Mouse (Mus musculus): ENCODE results near the gene Sys1. TPM values are rescaled to one million over a fixed set of nuclear protein-coding genes. Genes with fewer than 3 reads are reported as not detected.

Gene Sys1
- polyA plus RNA-seq, 1 experiment from 2014 or later = 54.4 TPM

DNA sequence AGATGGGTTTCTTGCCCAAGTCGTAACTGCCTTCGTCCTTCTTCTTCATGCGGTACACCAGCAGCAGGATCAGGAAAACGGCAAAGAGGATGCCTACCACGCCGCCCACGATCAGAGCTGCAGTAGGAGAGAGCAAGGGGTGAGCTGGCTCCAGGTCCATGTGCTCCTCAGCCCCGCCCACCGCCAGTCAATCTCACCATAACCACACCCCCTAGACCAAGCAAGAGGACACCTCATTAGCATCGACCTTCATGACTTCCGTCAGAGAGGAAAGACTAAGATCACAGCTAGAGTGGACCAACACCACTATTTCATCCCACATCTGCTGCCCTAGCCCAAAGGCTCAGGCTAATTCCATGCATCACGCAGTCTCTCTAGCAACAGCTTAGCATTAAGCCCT, 30.6 kb upstream of the Sys1 start:
- H3K27me3 ChIP-seq (ENCODE audit: low read depth, poor library complexity, severe bottlenecking) = peaks cover 35% of the 10 kb centered on the region
- H3K9me3 ChIP-seq (replicated peaks) = no peaks in the 10 kb centered on the region
- H3K27ac ChIP-seq = no peak overlapping the region
- WGBS = 13% methylated on average over 12 of the region's 12 CpGs
- H3K4me1 ChIP-seq = peaks cover 18% of the 10 kb centered on the region
- peaks cover 28% of the 10 kb centered on the region for H3K36me3 ChIP-seq
- peak overlapping the region; percentile 24 for H3K4me3 ChIP-seq
- DNase-seq (ENCODE audit: low spot score) = no peak

DNA sequence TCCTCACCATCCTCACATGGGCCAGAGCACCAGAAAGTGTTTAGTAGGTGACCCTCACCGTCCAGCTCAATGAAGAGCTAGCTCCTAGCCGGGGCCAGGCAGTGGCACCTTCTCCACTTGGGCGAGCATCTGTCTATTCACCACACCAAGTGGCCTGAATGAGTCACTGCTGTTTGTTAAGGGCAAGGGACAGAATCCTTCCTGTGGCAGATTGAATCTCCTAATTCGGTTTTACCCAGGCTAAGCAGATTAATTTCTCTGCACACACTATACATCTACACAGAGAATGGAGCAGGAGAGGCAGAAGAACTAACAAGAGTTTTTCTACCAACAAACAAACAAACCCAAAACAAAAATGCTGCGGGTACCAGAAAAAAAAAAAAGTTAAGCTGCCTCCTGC, 29.8 kb upstream of the Sys1 start:
- WGBS = 86% methylated on average over 5 of the region's 5 CpGs
- Histone ChIP-seq H3K27me3 (ENCODE audit: low read depth, poor library complexity, severe bottlenecking) (peaks cover 43% of the 10 kb centered on the region), H3K4me1 (peaks cover 26% of the 10 kb centered on the region), H3K4me3 (no peak overlapping the region), H3K36me3 (peaks cover 28% of the 10 kb centered on the region), H3K9me3 (replicated peaks) (no peaks in the 10 kb centered on the region), H3K27ac (no peak overlapping the region)
- no peak for DNase-seq (ENCODE audit: low spot score)

GRCm38 (mm10) chr2:164428451-164428850, 28.3 kb upstream of the Sys1 start:
- 35% methylated on average over 5 of the region's 5 CpGs for WGBS
- H3K4me3 ChIP-seq = no peak overlapping the region
- H3K9me3 ChIP-seq (replicated peaks) = no peaks in the 10 kb centered on the region
- H3K27me3 ChIP-seq (ENCODE audit: low read depth, poor library complexity, severe bottlenecking) = peaks cover 45% of the 10 kb centered on the region
- H3K36me3 ChIP-seq = peaks cover 26% of the 10 kb centered on the region
- H3K4me1 ChIP-seq = peaks cover 41% of the 10 kb centered on the region
- DNase-seq (ENCODE audit: low spot score) = no peak
- H3K27ac ChIP-seq = no peak overlapping the region

DNA sequence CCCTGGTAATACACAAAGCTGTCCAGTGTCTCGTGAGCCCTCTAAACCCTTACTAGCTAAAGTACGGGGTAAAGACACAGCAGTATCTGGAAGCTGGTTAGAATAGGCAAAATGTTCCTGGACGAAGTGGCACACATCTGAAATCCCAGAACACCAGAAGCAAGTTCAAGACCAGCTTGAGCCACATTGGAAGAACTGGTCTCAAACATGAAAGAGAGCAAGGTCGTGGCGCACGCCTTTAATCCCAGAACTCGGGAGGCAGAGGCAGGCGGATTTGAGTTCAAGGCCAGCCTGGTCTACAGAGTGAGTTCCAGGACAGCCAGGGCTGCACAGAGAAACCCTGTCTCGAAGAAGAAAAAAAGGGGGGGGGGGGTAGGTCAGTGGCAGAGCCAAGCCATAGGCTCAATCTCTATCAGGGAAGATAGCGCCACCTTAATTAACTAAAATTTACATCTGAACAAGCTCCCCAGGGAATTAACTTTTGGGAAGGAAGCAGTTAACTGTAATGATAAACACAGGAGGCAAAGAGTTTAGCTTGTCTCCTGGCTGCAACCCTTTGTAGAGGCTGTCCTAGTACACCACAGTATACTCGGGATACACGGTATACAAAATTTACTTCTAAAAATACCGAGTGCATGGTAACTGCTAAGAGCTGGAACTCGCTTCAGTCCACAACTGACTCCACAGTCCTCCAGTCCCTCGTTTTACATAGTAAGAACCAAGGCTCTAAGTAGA, 26.7 kb upstream of the Sys1 start:
- Histone ChIP-seq H3K4me3 (no peak overlapping the region), H3K9me3 (replicated peaks) (no peaks in the 10 kb centered on the region), H3K36me3 (peaks cover 16% of the 10 kb centered on the region), H3K4me1 (peaks cover 50% of the 10 kb centered on the region), H3K27ac (0 out of 2 replicates have a peak overlapping the region, but pooled peaks have one; percentile 26), H3K27me3 (ENCODE audit: low read depth, poor library complexity, severe bottlenecking) (peaks cover 57% of the 10 kb centered on the region)
- WGBS = 36% methylated on average over 15 of the region's 15 CpGs
- no peak for DNase-seq (ENCODE audit: low spot score)

GRCm38 (mm10) chr2:164430697-164431096, 26.1 kb upstream of the Sys1 start:
- Histone ChIP-seq H3K9me3 (replicated peaks) (no peaks in the 10 kb centered on the region), H3K36me3 (peaks cover 16% of the 10 kb centered on the region), H3K4me1 (peaks cover 55% of the 10 kb centered on the region), H3K4me3 (0 out of 2 replicates have a peak overlapping the region, but pooled peaks have one; percentile 12), H3K27me3 (ENCODE audit: low read depth, poor library complexity, severe bottlenecking) (peaks cover 57% of the 10 kb centered on the region), H3K27ac (peak overlapping the region; percentile 26; the same call in 1 of the 2 replicates)
- 10% methylated on average over 7 of the region's 7 CpGs for WGBS
- no peak for DNase-seq (ENCODE audit: low spot score)

GRCm38 (mm10) chr2:164431676-164432465, 24.9 kb upstream of the Sys1 start:
- no peak for DNase-seq (ENCODE audit: low spot score)
- no peak overlapping the region for H3K4me3 ChIP-seq
- 70% methylated on average over 9 of the region's 9 CpGs for WGBS
- peaks cover 16% of the 10 kb centered on the region for H3K36me3 ChIP-seq
- no peaks in the 10 kb centered on the region for H3K9me3 ChIP-seq (replicated peaks)
- H3K4me1 ChIP-seq = peaks cover 61% of the 10 kb centered on the region
- peaks cover 60% of the 10 kb centered on the region for H3K27me3 ChIP-seq (ENCODE audit: low read depth, poor library complexity, severe bottlenecking)
- H3K27ac ChIP-seq = peak overlapping the region; percentile 56; the same call in 1 of the 2 replicates

GRCm38 (mm10) chr2:164432541-164433191, 24.1 kb upstream of the Sys1 start:
- 36% methylated on average over 22 of the region's 22 CpGs for WGBS
- H3K27me3 ChIP-seq (ENCODE audit: low read depth, poor library complexity, severe bottlenecking) = peaks cover 60% of the 10 kb centered on the region
- H3K9me3 ChIP-seq (replicated peaks) = no peaks in the 10 kb centered on the region
- peak overlapping the region; percentile 56; the same call in 1 of the 2 replicates for H3K27ac ChIP-seq
- no peak for DNase-seq (ENCODE audit: low spot score)
- peaks cover 13% of the 10 kb centered on the region for H3K36me3 ChIP-seq
- H3K4me1 ChIP-seq = peaks cover 69% of the 10 kb centered on the region
- H3K4me3 ChIP-seq = no peak overlapping the region

DNA sequence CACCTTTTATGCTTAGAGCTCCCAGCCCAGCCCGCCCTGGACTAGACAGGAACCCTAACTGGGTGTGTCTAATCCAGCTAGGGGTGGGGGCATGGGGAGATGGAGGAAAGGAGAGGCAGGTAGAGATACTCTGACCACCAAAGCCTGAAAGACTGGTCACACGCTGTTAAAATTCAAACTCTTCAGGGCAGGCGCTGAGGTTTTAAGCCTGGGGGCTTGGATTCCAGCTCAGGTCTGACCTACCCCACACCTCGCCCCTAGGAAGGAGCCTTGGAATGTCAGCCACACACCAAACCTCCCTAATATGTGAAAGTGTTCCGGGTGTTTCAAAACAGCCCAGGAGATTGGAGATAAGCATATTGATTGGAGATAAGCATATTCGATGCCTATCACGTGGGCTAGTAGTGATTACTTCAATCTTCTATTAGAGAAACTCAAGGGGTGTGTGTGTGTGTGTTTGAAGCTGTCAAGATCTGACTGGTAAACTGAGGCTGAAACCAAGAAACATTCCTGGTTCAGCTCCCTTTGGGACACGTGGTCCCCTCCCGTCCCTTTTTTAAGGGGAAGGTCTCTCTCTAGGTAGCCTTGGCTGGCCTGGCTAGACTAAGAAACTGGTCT, 23.4 kb upstream of the Sys1 start:
- 0 out of 2 replicates have a peak overlapping the region, but pooled peaks have one; percentile 56 for H3K27ac ChIP-seq
- H3K4me1 ChIP-seq = peaks cover 76% of the 10 kb centered on the region
- WGBS = 79% methylated on average over 9 of the region's 9 CpGs

DNA sequence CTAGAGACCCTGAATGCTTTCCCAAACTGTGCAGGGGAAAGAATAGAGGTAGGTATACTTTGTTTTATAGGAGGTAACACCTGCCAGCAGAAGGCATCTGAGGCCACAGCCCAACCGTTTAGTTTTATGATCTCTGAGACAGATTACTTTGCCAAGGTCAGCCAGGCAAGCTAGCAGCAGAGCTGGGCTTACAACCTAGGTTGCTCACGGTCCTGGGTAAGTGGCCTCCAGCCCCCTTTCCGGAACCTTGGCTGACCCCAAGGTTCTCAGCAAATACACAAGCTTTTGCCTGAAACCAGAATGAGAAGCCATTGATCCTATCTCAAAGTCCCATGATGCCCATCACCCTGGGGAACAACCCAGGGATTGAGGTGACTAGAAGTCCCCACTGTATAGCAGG, 22.1 kb upstream of the Sys1 start:
- 58% methylated on average over 3 of the region's 3 CpGs for WGBS
- H3K27ac ChIP-seq = no peak overlapping the region
- no peak overlapping the region for H3K4me3 ChIP-seq
- H3K4me1 ChIP-seq = peaks cover 84% of the 10 kb centered on the region
- no peak for DNase-seq (ENCODE audit: low spot score)
- H3K36me3 ChIP-seq = no peaks in the 10 kb centered on the region
- H3K27me3 ChIP-seq (ENCODE audit: low read depth, poor library complexity, severe bottlenecking) = peaks cover 46% of the 10 kb centered on the region
- H3K9me3 ChIP-seq (replicated peaks) = no peaks in the 10 kb centered on the region

More for the DNA sequence above, 23.4 kb upstream of the Sys1 start:
- no peak for DNase-seq (ENCODE audit: low spot score)
- Histone ChIP-seq H3K9me3 (replicated peaks) (no peaks in the 10 kb centered on the region), H3K27me3 (ENCODE audit: low read depth, poor library complexity, severe bottlenecking) (peaks cover 53% of the 10 kb centered on the region), H3K4me3 (no peak overlapping the region), H3K36me3 (peaks cover 8% of the 10 kb centered on the region)

- peaks cover 87% of the 10 kb centered on the region for H3K4me1 ChIP-seq
- peaks cover 46% of the 10 kb centered on the region for H3K27me3 ChIP-seq (ENCODE audit: low read depth, poor library complexity, severe bottlenecking)
- no peak overlapping the region for H3K4me3 ChIP-seq
- no peak for DNase-seq (ENCODE audit: low spot score)
- WGBS = 53% methylated on average over 5 of the region's 5 CpGs
- peak overlapping the region; percentile 54; the same call in 1 of the 2 replicates for H3K27ac ChIP-seq
- H3K36me3 ChIP-seq = no peaks in the 10 kb centered on the region
- H3K9me3 ChIP-seq (replicated peaks) = no peaks in the 10 kb centered on the region
Measured at GRCm38 (mm10) chr2:164435216-164436090, 21.3 kb upstream of the Sys1 start.

- no peak for DNase-seq (ENCODE audit: low spot score)
- H3K4me3 ChIP-seq = peak overlapping the region; percentile 24
- 23% methylated on average over 8 of the region's 8 CpGs for WGBS
- peaks cover 43% of the 10 kb centered on the region for H3K27me3 ChIP-seq (ENCODE audit: low read depth, poor library complexity, severe bottlenecking)
- peak overlapping the region; percentile 77 for H3K27ac ChIP-seq
- no peaks in the 10 kb centered on the region for H3K36me3 ChIP-seq
- peaks cover 87% of the 10 kb centered on the region for H3K4me1 ChIP-seq
- no peaks in the 10 kb centered on the region for H3K9me3 ChIP-seq (replicated peaks)
Measured at GRCm38 (mm10) chr2:164436215-164436913, 20.4 kb upstream of the Sys1 start.
